Mouse (Mus musculus): ENCODE data around the gene Gm49333. TPM values are rescaled to one million over a fixed set of nuclear protein-coding genes. Genes with fewer than 3 reads are reported as not detected.

The Gm49333 gene
- polyA plus RNA-seq, 1 experiment = not detected

GRCm38 (mm10) chr16:20691617-20692016, 80.2 kb downstream of the Gm49333 start:
- no peak overlapping the region for H3K9ac ChIP-seq (ENCODE audit: low read depth, poor library complexity, severe bottlenecking)

GRCm38 (mm10) chr16:20692241-20692965, 81.0 kb downstream of the Gm49333 start:
- Histone ChIP-seq H3K4me3 (ENCODE audit: low read depth, low read length) (no peak overlapping the region), H3K4me1 (ENCODE audit: control insufficient read depth, insufficient read depth, low read length) (peaks cover 3% of the 10 kb centered on the region), H3K9me3 (replicated peaks; ENCODE audit: control insufficient read depth, insufficient read depth, low read length, poor library complexity, severe bottlenecking) (no peaks in the 10 kb centered on the region), H3K9ac (ENCODE audit: low read depth, poor library complexity, severe bottlenecking) (no peak overlapping the region), H3K27me3 (ENCODE audit: control insufficient read depth, insufficient read depth, low read length, poor library complexity, severe bottlenecking) (no peaks in the 10 kb centered on the region), H3K36me3 (ENCODE audit: control insufficient read depth, insufficient read depth, low read length, poor library complexity, severe bottlenecking) (peaks cover 35% of the 10 kb centered on the region), H3K27ac (ENCODE audit: insufficient read depth, low read length) (peak overlapping the region; percentile 41; the same call in 1 of the 2 replicates)
- TF ChIP-seq EP300 (IDR thresholded peaks at IDR 0.05; ENCODE audit: insufficient read depth, low read depth, low read length) (no peak), CTCF (IDR thresholded peaks at IDR 0.05; ENCODE audit: low read depth, low read length) (no peak), POLR2A (IDR thresholded peaks at IDR 0.05; ENCODE audit: insufficient read depth, low read length) (no peak)

More at GRCm38 (mm10) chr16:20691617-20692016, 80.2 kb downstream of the Gm49333 start:
- peaks cover 3% of the 10 kb centered on the region for H3K4me1 ChIP-seq (ENCODE audit: control insufficient read depth, insufficient read depth, low read length)
- no peaks in the 10 kb centered on the region for H3K9me3 ChIP-seq (replicated peaks; ENCODE audit: control insufficient read depth, insufficient read depth, low read length, poor library complexity, severe bottlenecking)
- H3K4me3 ChIP-seq (ENCODE audit: low read depth, low read length) = no peak overlapping the region
- peaks cover 43% of the 10 kb centered on the region for H3K36me3 ChIP-seq (ENCODE audit: control insufficient read depth, insufficient read depth, low read length, poor library complexity, severe bottlenecking)
- TF ChIP-seq CTCF (IDR thresholded peaks at IDR 0.05; ENCODE audit: low read depth, low read length) (no peak), POLR2A (IDR thresholded peaks at IDR 0.05; ENCODE audit: insufficient read depth, low read length) (no peak), EP300 (IDR thresholded peaks at IDR 0.05; ENCODE audit: insufficient read depth, low read depth, low read length) (no peak)
- peak overlapping the region; percentile 41 for H3K27ac ChIP-seq (ENCODE audit: insufficient read depth, low read length)
- H3K27me3 ChIP-seq (ENCODE audit: control insufficient read depth, insufficient read depth, low read length, poor library complexity, severe bottlenecking) = no peaks in the 10 kb centered on the region

GRCm38 (mm10) chr16:20693111-20693701, 81.8 kb downstream of the Gm49333 start, which contains the start of gene Fam131a:
Gene Fam131a, plus strand, starts transcription at chr16:20693241.
- Histone ChIP-seq H3K9ac (ENCODE audit: low read depth, poor library complexity, severe bottlenecking) (peak within 1 kb of the TSS; percentile 47), H3K27ac (ENCODE audit: insufficient read depth, low read length) (peak within 1 kb of the TSS; percentile 41), H3K9me3 (replicated peaks; ENCODE audit: control insufficient read depth, insufficient read depth, low read length, poor library complexity, severe bottlenecking) (no peaks in the 10 kb centered on the region), H3K4me1 (ENCODE audit: control insufficient read depth, insufficient read depth, low read length) (peaks cover 3% of the 10 kb centered on the region), H3K27me3 (ENCODE audit: control insufficient read depth, insufficient read depth, low read length, poor library complexity, severe bottlenecking) (no peaks in the 10 kb centered on the region), H3K4me3 (ENCODE audit: low read depth, low read length) (peak within 1 kb of the TSS; percentile 88), H3K36me3 (ENCODE audit: control insufficient read depth, insufficient read depth, low read length, poor library complexity, severe bottlenecking) (peaks cover 28% of the 10 kb centered on the region)
- no peak for TF ChIP-seq EP300 (IDR thresholded peaks at IDR 0.05; ENCODE audit: insufficient read depth, low read depth, low read length)
- TF ChIP-seq CTCF (IDR thresholded peaks at IDR 0.05; ENCODE audit: low read depth, low read length) = no peak
- no peak for TF ChIP-seq POLR2A (IDR thresholded peaks at IDR 0.05; ENCODE audit: insufficient read depth, low read length)

GRCm38 (mm10) chr16:20694781-20695180, 83.4 kb downstream of the Gm49333 start:
- TF ChIP-seq CTCF (IDR thresholded peaks at IDR 0.05; ENCODE audit: low read depth, low read length) = no peak
- TF ChIP-seq EP300 (IDR thresholded peaks at IDR 0.05; ENCODE audit: insufficient read depth, low read depth, low read length) = no peak
- no peak for TF ChIP-seq POLR2A (IDR thresholded peaks at IDR 0.05; ENCODE audit: insufficient read depth, low read length)
- Histone ChIP-seq H3K36me3 (ENCODE audit: control insufficient read depth, insufficient read depth, low read length, poor library complexity, severe bottlenecking) (peaks cover 12% of the 10 kb centered on the region), H3K4me1 (ENCODE audit: control insufficient read depth, insufficient read depth, low read length) (peaks cover 3% of the 10 kb centered on the region), H3K27me3 (ENCODE audit: control insufficient read depth, insufficient read depth, low read length, poor library complexity, severe bottlenecking) (no peaks in the 10 kb centered on the region), H3K27ac (ENCODE audit: insufficient read depth, low read length) (no peak overlapping the region), H3K9ac (ENCODE audit: low read depth, poor library complexity, severe bottlenecking) (no peak overlapping the region), H3K4me3 (ENCODE audit: low read depth, low read length) (no peak overlapping the region), H3K9me3 (replicated peaks; ENCODE audit: control insufficient read depth, insufficient read depth, low read length, poor library complexity, severe bottlenecking) (no peaks in the 10 kb centered on the region)

Other genes starting within 250 kb of the Gm49333 start
- gene Abcc5, start 185.2 kb upstream of the Gm49333 start, polyA plus RNA-seq (2011; ENCODE audit: insufficient read depth, insufficient read length, low read depth, missing spikeins) = 85.0 and 89.5 TPM in 2 replicates
- gene Eif2b5, start 112.8 kb upstream of the Gm49333 start, polyA plus RNA-seq (2011; ENCODE audit: insufficient read depth, insufficient read length, low read depth, missing spikeins) = 86.6 and 94.0 TPM in 2 replicates
- gene Dvl3, start 94.6 kb upstream of the Gm49333 start, polyA plus RNA-seq (2011; ENCODE audit: insufficient read depth, insufficient read length, low read depth, missing spikeins) = 37.9 and 38.8 TPM in 2 replicates
- 282 and 298 TPM in 2 replicates for gene Ap2m1, start 76.1 kb upstream of the Gm49333 start, polyA plus RNA-seq (2011; ENCODE audit: insufficient read depth, insufficient read length, low read depth, missing spikeins)
- gene Abcf3, start 63.0 kb upstream of the Gm49333 start, polyA plus RNA-seq (2011; ENCODE audit: insufficient read depth, insufficient read length, low read depth, missing spikeins) = 56.2 and 61.0 TPM in 2 replicates
- 1.2 TPM in 2 replicates for gene Vwa5b2, start 22.1 kb upstream of the Gm49333 start, polyA plus RNA-seq (2011; ENCODE audit: insufficient read depth, insufficient read length, low read depth, missing spikeins)
- 9.4 and 10.8 TPM in 2 replicates for gene Eef1akmt4, start within 50 bp of the Gm49333 start, polyA plus RNA-seq (2011; ENCODE audit: insufficient read depth, insufficient read length, low read depth, missing spikeins)
- 36.7 and 39.3 TPM in 2 replicates for gene Alg3, start 125 bp downstream of the Gm49333 start, polyA plus RNA-seq (2011; ENCODE audit: insufficient read depth, insufficient read length, low read depth, missing spikeins)
- gene Camk2n2, start 9.7 kb downstream of the Gm49333 start, polyA plus RNA-seq (2011; ENCODE audit: insufficient read depth, insufficient read length, low read depth, missing spikeins) = 1.7 and 2.4 TPM in 2 replicates
- gene Ece2, start 18.2 kb downstream of the Gm49333 start, polyA plus RNA-seq (2011; ENCODE audit: insufficient read depth, insufficient read length, low read depth, missing spikeins) = 3.4 and 3.6 TPM in 2 replicates
- gene Psmd2, start 40.0 kb downstream of the Gm49333 start, polyA plus RNA-seq (2011; ENCODE audit: insufficient read depth, insufficient read length, low read depth, missing spikeins) = 276 and 288 TPM in 2 replicates
- 462 and 483 TPM in 2 replicates for gene Eif4g1, start 56.7 kb downstream of the Gm49333 start, polyA plus RNA-seq (2011; ENCODE audit: insufficient read depth, insufficient read length, low read depth, missing spikeins)
- gene Fam131a, start 81.6 kb downstream of the Gm49333 start, polyA plus RNA-seq (2011; ENCODE audit: insufficient read depth, insufficient read length, low read depth, missing spikeins) = 5.9 and 7.1 TPM in 2 replicates
- 90.6 and 94.5 TPM in 2 replicates for gene Polr2h, start 106.1 kb downstream of the Gm49333 start, polyA plus RNA-seq (2011; ENCODE audit: insufficient read depth, insufficient read length, low read depth, missing spikeins)
- 8.8 and 10.2 TPM in 2 replicates for gene Clcn2, start 106.1 kb downstream of the Gm49333 start, polyA plus RNA-seq (2011; ENCODE audit: insufficient read depth, insufficient read length, low read depth, missing spikeins)
- 1.1 and 1.2 TPM in 2 replicates for gene Chrd, start 121.5 kb downstream of the Gm49333 start, polyA plus RNA-seq (2011; ENCODE audit: insufficient read depth, insufficient read length, low read depth, missing spikeins)
- gene Thpo, start 122.9 kb downstream of the Gm49333 start, polyA plus RNA-seq (2011; ENCODE audit: insufficient read depth, insufficient read length, low read depth, missing spikeins) = 4.6 and 4.7 TPM in 2 replicates